Mouse (Mus musculus) heart, postnatal 10 days (tissue): ENCODE data around the gene Olfr1156. TPM values are rescaled to one million over a fixed set of nuclear protein-coding genes. Genes with fewer than 3 reads are reported as not detected.

Experiments
- DNase-seq, 2 experiments: peaks; one replicate each; pipeline ENCODE4 v3.0.0; 2021
- intact Hi-C: fragments of 180-260 bp; cut with DNase I; formaldehyde crosslinking; loops from one replicate; pipeline ENCODE4 v1.15.1; 2025
- total RNA-seq, 2 experiments: library from RNA; stranded (reverse); gene quantifications; 2 replicates each; pipeline ENCODE4 v1.2.3; 2021

Olfr1156 gene
- total RNA-seq, result not detected

- intact Hi-C loops, result no loop called here
- no peak for DNase-seq
Observed at GRCm38 (mm10) chr2:87953000-87953399, at the start of gene Olfr1156. Gene Olfr1156 (minus strand): TSS chr2:87953100.

- intact Hi-C loops, result no loop called here
- no peak for DNase-seq
Observed at GRCm38 (mm10) chr2:87989813-87990212, 36.9 kb upstream of the Olfr1156 start, which contains the start of gene Olfr1158. Gene Olfr1158 (plus strand): TSS chr2:87990113.

GRCm38 (mm10) chr2:87974563-87974962 lies 21.7 kb upstream of the Olfr1156 start, which contains the start of gene Olfr74:
Gene Olfr74 (minus strand): TSS chr2:87974663.
- intact Hi-C loops, result no loop called here
- DNase-seq, result no peak

- intact Hi-C loops, result no loop called here
Observed at GRCm38 (mm10) chr2:87968199-87968598, 15.3 kb upstream of the Olfr1156 start, which contains the start of gene Olfr1157. Gene Olfr1157 (minus strand): TSS chr2:87968299.

GRCm38 (mm10) chr2:87945037-87945436 lies 7.9 kb downstream of the Olfr1156 start, which contains the start of gene Olfr1155:
Gene Olfr1155 (minus strand): TSS chr2:87945137.
- intact Hi-C loops, result no loop called here
- DNase-seq, result no peak

More at GRCm38 (mm10) chr2:87968199-87968598, 15.3 kb upstream of the Olfr1156 start, which contains the start of gene Olfr1157:
- DNase-seq, result no peak

- no peak for DNase-seq
- intact Hi-C loops, result no loop called here
Observed at GRCm38 (mm10) chr2:87905066-87905465, 47.8 kb downstream of the Olfr1156 start, which contains the start of gene Olfr1154. Gene Olfr1154 (minus strand): TSS chr2:87905166.

Other genes starting within 250 kb of the Olfr1156 start
- gene Olfr1137, start 239.9 kb downstream of the Olfr1156 start, total RNA-seq, result not detected
- not detected for gene Olfr1138, start 213.1 kb downstream of the Olfr1156 start, total RNA-seq
- gene Olfr1140, start 209.3 kb downstream of the Olfr1156 start, total RNA-seq, result not detected
- gene Olfr1141, start 199.1 kb downstream of the Olfr1156 start, total RNA-seq, result not detected
- gene Olfr152, start 173.6 kb downstream of the Olfr1156 start, total RNA-seq, result not detected
- not detected for gene Olfr1143, start 152.5 kb downstream of the Olfr1156 start, total RNA-seq
- gene Olfr1145, start 143.3 kb downstream of the Olfr1156 start, total RNA-seq, result not detected
- gene Olfr1148, start 122.6 kb downstream of the Olfr1156 start, total RNA-seq, result not detected
- gene Olfr1150-ps1, start 109.1 kb downstream of the Olfr1156 start, total RNA-seq, result not detected
- gene Olfr1151, start 97.2 kb downstream of the Olfr1156 start, total RNA-seq, result not detected
- gene Olfr1152, start 86.6 kb downstream of the Olfr1156 start, total RNA-seq, result not detected
- gene Olfr1153, start 58.1 kb downstream of the Olfr1156 start, total RNA-seq, result not detected
- not detected for gene Olfr1154, start 47.9 kb downstream of the Olfr1156 start, total RNA-seq
- gene Olfr1155, start 8.0 kb downstream of the Olfr1156 start, total RNA-seq, result not detected
- not detected for gene Olfr1157, start 15.2 kb upstream of the Olfr1156 start, total RNA-seq
- not detected for gene Olfr74, start 21.6 kb upstream of the Olfr1156 start, total RNA-seq
- gene Olfr1158, start 37.0 kb upstream of the Olfr1156 start, total RNA-seq, result not detected
- gene Olfr1160, start 55.2 kb upstream of the Olfr1156 start, total RNA-seq, result not detected
- not detected for gene Olfr1161, start 69.7 kb upstream of the Olfr1156 start, total RNA-seq
- not detected for gene Olfr73, start 84.6 kb upstream of the Olfr1156 start, total RNA-seq
- not detected for gene Olfr1162, start 98.0 kb upstream of the Olfr1156 start, total RNA-seq
- gene Olfr1163, start 118.7 kb upstream of the Olfr1156 start, total RNA-seq, result not detected
- gene Olfr1164, start 140.9 kb upstream of the Olfr1156 start, total RNA-seq, result not detected
- not detected for gene Olfr1166, start 175.2 kb upstream of the Olfr1156 start, total RNA-seq
- not detected for gene Olfr1167, start 202.1 kb upstream of the Olfr1156 start, total RNA-seq
- gene Olfr1168, start 228.8 kb upstream of the Olfr1156 start, total RNA-seq, result not detected